Mouse (Mus musculus) thymus, adult 2 months (tissue): ENCODE results near the gene Srrm3.

Source experiments
- CTCF ChIP-seq: fragments of 200-500 bp; IDR thresholded peaks from 2 replicates; pipeline ENCODE4 v1.5.1; 2012; ENCODE audit warnings: mild to moderate bottlenecking, control low read depth, low read length, moderate library complexity, borderline replicate concordance; ENCODE audit not compliant: control insufficient read depth, poor library complexity, insufficient read depth; ENCODE audit errors: extremely low read depth
- POLR2A ChIP-seq: fragments of 200-500 bp; IDR thresholded peaks from 2 replicates; pipeline ENCODE4 v1.6.1; 2012; ENCODE audit warnings: mild to moderate bottlenecking, low read length, control low read depth, moderate library complexity; ENCODE audit not compliant: control insufficient read depth, poor library complexity, insufficient read depth; ENCODE audit errors: extremely low read depth

GRCm38 (mm10) chr5:135869661-135870423 lies 63.2 kb downstream of the Srrm3 start:
- TF ChIP-seq POLR2A (no peak), CTCF (no peak)
